Mouse (Mus musculus): ENCODE results near the gene Ccdc57. TPM values are rescaled to one million over a fixed set of nuclear protein-coding genes. Genes with fewer than 3 reads are reported as not detected.
"Not testable (repeated sequence)": the region's sequence is repeated elsewhere in the genome, so short reads cannot be mapped to it uniquely, and the experiment has no call there.

Ccdc57 gene
- polyA plus RNA-seq, 1 experiment from 2014 or later = 9.2 TPM

DNA sequence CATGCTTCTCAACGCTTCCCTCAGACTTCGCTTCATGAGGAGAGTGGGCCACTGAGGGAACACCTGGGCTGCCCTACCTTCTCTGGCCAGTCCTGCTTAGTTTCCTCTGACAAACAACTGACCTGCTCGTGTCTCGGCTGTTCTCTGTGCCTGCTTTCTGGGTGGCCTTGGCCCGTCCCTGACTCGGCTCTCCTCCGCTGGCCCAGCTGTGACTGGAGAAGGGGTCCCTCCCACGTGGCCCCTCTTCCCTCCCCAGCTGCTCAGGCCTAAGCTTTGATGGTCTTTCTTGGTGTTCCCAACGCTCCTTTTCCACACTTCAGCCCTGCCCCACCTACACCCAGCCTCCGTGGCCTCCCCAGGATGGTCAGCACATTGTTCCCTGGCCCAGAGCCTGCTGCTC, 69.9 kb downstream of the Ccdc57 start:
- 58% methylated on average over 10 of the region's 10 CpGs for WGBS
- Histone ChIP-seq H3K36me3 (ENCODE audit: insufficient read depth, low read length) (peaks cover 11% of the 10 kb centered on the region), H3K9ac (replicated peaks; ENCODE audit: low read length) (no peak overlapping the region), H3K4me2 (replicated peaks; ENCODE audit: low read depth, low read length) (no peak overlapping the region), H3K4me1 (ENCODE audit: insufficient read depth, low read length) (no peaks in the 10 kb centered on the region), H3K9me3 (ENCODE audit: low read length) (no peaks in the 10 kb centered on the region), H3K27ac (ENCODE audit: low read length) (no peak overlapping the region), H3K4me3 (ENCODE audit: low read length) (no peak overlapping the region), H3K27me3 (ENCODE audit: insufficient read depth, low read length) (no peaks in the 10 kb centered on the region)
- no peak for ATAC-seq (ENCODE audit: low FRiP score, low TSS enrichment)

DNA sequence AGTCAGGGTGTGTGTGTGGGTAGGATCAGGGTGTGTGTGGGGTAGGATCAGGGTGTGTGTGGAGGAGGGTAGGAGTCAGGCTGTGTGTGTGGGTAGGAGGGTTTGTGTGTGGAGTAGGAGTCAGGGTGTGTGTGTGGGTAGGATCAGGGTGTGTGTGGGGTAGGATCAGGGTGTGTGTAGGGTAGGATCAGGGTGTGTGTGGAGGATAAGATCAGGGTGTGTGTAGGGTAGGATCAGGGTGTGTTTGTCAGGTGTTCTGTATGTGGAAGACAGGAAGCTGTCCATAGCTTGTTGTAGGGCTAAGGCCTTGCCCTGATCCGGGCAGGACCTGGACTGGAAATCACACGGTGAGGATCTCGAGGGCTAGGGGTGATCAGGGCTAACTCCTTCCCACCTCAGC, 76.7 kb downstream of the Ccdc57 start:
- 95% methylated on average over 3 of the region's 3 CpGs for WGBS
- not testable (repeated sequence) for H3K27me3 ChIP-seq (ENCODE audit: insufficient read depth, low read length); H3K4me3 ChIP-seq (ENCODE audit: low read length); H3K27ac ChIP-seq (ENCODE audit: low read length); ATAC-seq (ENCODE audit: low FRiP score, low TSS enrichment); H3K4me2 ChIP-seq (replicated peaks; ENCODE audit: low read depth, low read length); H3K9me3 ChIP-seq (ENCODE audit: low read length); H3K9ac ChIP-seq (replicated peaks; ENCODE audit: low read length)
- peaks cover 31% of the 10 kb centered on the region for H3K4me1 ChIP-seq (ENCODE audit: insufficient read depth, low read length)
- H3K36me3 ChIP-seq (ENCODE audit: insufficient read depth, low read length) = peaks cover 11% of the 10 kb centered on the region

DNA sequence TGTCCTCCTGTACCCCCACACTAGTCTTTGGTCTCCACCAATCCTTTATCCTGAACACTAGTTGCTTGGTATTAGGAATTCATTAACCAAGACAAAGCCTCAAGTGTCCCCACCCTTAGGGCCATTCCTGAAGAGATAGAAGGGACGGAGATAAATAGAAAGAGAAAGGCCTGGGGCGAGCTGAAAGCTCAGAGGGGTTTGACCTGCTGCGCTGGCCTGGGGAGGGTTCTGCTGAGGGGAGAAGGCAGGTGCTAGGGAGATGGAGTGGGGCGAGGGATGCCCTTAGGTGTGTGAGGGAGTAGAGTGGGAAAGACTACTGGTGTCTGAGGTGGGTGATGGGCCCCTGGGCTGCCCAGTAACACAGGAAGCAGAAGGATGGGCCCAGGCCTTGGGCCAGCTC, 78.9 kb downstream of the Ccdc57 start:
- Histone ChIP-seq H3K4me2 (replicated peaks; ENCODE audit: low read depth, low read length) (no peak overlapping the region), H3K36me3 (ENCODE audit: insufficient read depth, low read length) (peaks cover 7% of the 10 kb centered on the region; the same call in 1 of the 2 replicates), H3K27ac (ENCODE audit: low read length) (peak overlapping the region; percentile 85), H3K9me3 (ENCODE audit: low read length) (no peaks in the 10 kb centered on the region), H3K4me3 (ENCODE audit: low read length) (no peak overlapping the region), H3K27me3 (ENCODE audit: insufficient read depth, low read length) (no peaks in the 10 kb centered on the region), H3K4me1 (ENCODE audit: insufficient read depth, low read length) (peaks cover 35% of the 10 kb centered on the region), H3K9ac (replicated peaks; ENCODE audit: low read length) (no peak overlapping the region)
- no peak for ATAC-seq (ENCODE audit: low FRiP score, low TSS enrichment)
- WGBS = 89% methylated on average over 4 of the region's 4 CpGs

DNA sequence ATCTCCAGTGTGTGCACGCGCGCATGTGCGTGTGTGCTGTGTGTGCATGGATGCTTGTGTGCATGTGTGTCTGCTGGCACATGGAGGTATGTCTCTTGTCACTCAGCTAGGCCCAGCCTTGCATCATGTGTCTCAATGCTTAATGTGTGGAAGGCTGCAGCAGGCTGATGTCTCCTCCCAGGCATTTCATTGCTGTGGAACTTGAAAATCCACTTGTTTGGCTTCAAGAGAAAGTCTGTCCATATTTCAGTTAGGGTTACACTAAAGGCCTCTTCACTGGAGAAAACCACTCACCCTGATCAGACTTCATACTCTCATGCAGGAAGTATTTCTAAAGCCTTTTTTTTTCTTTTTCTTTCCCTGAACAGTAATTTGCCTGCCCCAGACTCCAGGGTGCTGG, 79.5 kb downstream of the Ccdc57 start:
- H3K36me3 ChIP-seq (ENCODE audit: insufficient read depth, low read length) = 0 out of 2 replicates have a peak, but pooled peaks cover under 1% of the 10 kb centered on the region

DNA sequence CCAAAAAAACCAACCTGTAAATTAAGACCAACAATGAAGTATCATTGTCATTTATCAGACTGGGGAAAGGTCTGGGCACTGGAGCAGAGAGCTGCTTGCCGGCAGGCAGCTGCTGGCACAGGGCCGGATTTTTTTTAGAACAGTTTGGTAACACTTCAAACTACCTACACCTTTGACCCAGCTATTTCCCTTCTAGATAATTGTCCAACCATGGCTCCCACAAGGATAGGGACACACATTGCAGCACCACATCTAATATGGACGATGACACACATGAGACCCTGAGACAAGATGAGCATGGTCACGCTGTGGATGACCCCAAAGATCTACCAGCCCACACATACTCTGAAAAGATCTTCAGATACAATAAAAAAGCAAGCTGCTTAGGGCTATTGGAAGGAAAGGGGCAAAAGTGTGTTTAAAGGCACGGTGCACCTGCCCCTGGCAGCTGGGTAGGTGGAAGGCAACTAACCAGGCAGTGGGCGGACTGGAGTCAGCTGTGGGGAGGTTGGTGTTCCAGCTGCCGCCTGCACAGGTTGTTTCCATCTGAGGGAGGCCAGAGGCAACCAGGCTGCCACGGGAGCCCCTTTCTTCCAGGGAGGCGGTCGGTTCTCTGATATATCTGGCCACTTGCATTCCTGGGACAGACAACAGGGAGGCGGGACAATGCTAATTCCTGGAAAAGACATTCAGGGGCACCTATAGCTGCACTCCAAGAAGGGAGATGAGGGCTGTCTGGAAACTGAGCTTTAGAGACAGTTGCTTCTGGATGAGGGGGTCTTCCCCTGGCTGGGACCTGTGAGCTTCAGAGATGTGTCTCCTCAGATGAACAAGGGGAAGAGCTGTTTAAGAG, 80.4 kb downstream of the Ccdc57 start:
- 40% methylated on average over 11 of the region's 11 CpGs for WGBS
- Histone ChIP-seq H3K36me3 (ENCODE audit: insufficient read depth, low read length) (no peaks in the 10 kb centered on the region), H3K4me2 (replicated peaks; ENCODE audit: low read depth, low read length) (no peak overlapping the region), H3K9ac (replicated peaks; ENCODE audit: low read length) (peak overlapping the region; percentile 0; the same call in 1 of the 2 replicates), H3K27ac (ENCODE audit: low read length) (peak overlapping the region; percentile 85), H3K27me3 (ENCODE audit: insufficient read depth, low read length) (no peaks in the 10 kb centered on the region), H3K4me1 (ENCODE audit: insufficient read depth, low read length) (peaks cover 35% of the 10 kb centered on the region), H3K4me3 (ENCODE audit: low read length) (no peak overlapping the region), H3K9me3 (ENCODE audit: low read length) (no peaks in the 10 kb centered on the region)
- ATAC-seq (ENCODE audit: low FRiP score, low TSS enrichment) = 0 out of 2 replicates have a peak, but pooled peaks have one; percentile 36

More for the DNA sequence above, 79.5 kb downstream of the Ccdc57 start:
- H3K4me2 ChIP-seq (replicated peaks; ENCODE audit: low read depth, low read length) = no peak overlapping the region
- H3K4me3 ChIP-seq (ENCODE audit: low read length) = no peak overlapping the region
- no peak overlapping the region; the same call in 1 of the 2 replicates for H3K9ac ChIP-seq (replicated peaks; ENCODE audit: low read length)
- ATAC-seq (ENCODE audit: low FRiP score, low TSS enrichment) = no peak
- no peaks in the 10 kb centered on the region for H3K27me3 ChIP-seq (ENCODE audit: insufficient read depth, low read length)
- no peaks in the 10 kb centered on the region for H3K9me3 ChIP-seq (ENCODE audit: low read length)
- peak overlapping the region; percentile 85 for H3K27ac ChIP-seq (ENCODE audit: low read length)
- 87% methylated on average over 4 of the region's 4 CpGs for WGBS
- peaks cover 35% of the 10 kb centered on the region for H3K4me1 ChIP-seq (ENCODE audit: insufficient read depth, low read length)

DNA sequence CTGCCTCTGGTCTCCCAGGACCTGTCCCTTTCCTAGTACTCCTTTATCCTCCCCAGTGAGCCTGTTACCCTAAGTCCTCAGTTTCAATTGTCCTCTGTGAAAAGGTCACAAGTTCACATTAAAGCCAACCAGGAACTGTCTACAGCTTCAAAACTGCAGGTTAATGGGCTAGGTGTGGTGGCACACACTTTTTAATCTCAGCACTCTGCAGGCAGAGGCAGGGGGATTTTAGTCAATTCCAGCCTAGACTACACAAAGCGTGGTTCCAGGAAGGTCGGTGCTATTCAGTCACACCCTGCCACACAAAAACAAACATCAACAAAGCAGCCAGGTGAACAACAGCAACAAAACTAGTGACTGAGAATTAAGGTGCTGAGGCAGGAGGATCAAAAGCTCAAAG, 81.1 kb downstream of the Ccdc57 start:
- H3K9me3 ChIP-seq (ENCODE audit: low read length) = no peaks in the 10 kb centered on the region
- 48% methylated on average over 2 of the region's 2 CpGs for WGBS
- peaks cover 35% of the 10 kb centered on the region for H3K4me1 ChIP-seq (ENCODE audit: insufficient read depth, low read length)
- H3K27ac ChIP-seq (ENCODE audit: low read length) = peak overlapping the region; percentile 85
- H3K4me2 ChIP-seq (replicated peaks; ENCODE audit: low read depth, low read length) = no peak overlapping the region
- no peak for ATAC-seq (ENCODE audit: low FRiP score, low TSS enrichment)
- no peaks in the 10 kb centered on the region for H3K36me3 ChIP-seq (ENCODE audit: insufficient read depth, low read length)
- H3K4me3 ChIP-seq (ENCODE audit: low read length) = no peak overlapping the region
- no peak overlapping the region for H3K9ac ChIP-seq (replicated peaks; ENCODE audit: low read length)
- H3K27me3 ChIP-seq (ENCODE audit: insufficient read depth, low read length) = no peaks in the 10 kb centered on the region

DNA sequence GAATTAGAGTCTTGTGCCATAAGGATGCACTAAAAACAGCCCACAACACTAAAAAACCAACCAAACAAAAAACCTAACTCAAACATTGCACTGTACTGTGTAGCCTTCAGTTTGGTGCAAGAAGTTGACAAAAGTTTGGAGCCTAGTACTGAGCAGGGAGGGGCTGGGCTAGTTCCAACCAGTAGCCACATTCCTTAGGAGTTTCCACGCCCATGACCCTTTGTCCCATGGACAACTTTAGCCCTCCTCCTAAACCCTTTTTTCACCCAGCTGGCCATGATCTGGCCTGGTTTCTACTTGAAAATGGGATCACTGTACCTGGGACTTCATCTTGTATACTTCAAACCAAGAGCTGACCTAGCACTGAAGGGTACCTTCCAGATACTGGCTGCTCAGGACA, 81.5 kb downstream of the Ccdc57 start:
- no peak for ATAC-seq (ENCODE audit: low FRiP score, low TSS enrichment)
- Histone ChIP-seq H3K9ac (replicated peaks; ENCODE audit: low read length) (no peak overlapping the region), H3K36me3 (ENCODE audit: insufficient read depth, low read length) (no peaks in the 10 kb centered on the region), H3K4me2 (replicated peaks; ENCODE audit: low read depth, low read length) (no peak overlapping the region), H3K27me3 (ENCODE audit: insufficient read depth, low read length) (no peaks in the 10 kb centered on the region), H3K4me1 (ENCODE audit: insufficient read depth, low read length) (peaks cover 35% of the 10 kb centered on the region), H3K4me3 (ENCODE audit: low read length) (no peak overlapping the region), H3K9me3 (ENCODE audit: low read length) (no peaks in the 10 kb centered on the region), H3K27ac (ENCODE audit: low read length) (peak overlapping the region; percentile 85)
- 52% methylated on average over 1 of the region's 1 CpGs for WGBS

DNA sequence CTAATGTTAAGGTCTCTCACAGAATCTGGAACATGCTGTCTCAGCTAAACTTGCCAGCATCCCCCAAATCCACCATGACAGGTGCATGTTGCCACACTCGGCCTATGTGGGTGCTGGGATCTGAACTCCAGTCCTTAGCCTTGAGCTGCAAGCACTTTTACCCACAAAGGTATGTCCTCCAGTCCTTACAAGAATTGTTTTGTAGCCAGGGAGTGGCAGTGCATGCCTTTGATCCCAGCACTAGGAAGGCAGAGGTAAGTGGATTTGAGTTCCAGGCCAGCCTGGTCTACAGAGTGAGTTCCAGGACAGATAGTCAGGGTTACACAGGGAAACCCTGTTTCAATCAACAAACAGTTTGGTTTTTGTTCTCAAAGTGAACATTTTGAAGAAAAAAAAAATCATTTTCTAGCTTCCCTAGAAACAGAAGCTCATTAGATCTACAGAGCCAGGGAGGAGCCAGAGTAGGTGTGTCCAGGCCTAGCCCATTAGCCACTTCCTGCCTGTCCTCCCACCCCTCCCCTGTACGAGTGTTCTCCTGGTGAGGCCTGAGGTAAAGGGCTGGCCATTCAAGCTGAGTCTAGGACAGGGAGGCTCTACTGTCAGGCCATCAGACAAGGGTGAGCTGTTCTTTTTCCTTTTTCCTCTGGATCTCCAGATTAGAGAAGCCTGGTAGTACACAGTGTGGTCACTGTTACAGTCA, 82.2 kb downstream of the Ccdc57 start:
- H3K9me3 ChIP-seq (ENCODE audit: low read length) = no peaks in the 10 kb centered on the region
- peaks cover 35% of the 10 kb centered on the region for H3K4me1 ChIP-seq (ENCODE audit: insufficient read depth, low read length)
- WGBS = 48% methylated on average over 2 of the region's 2 CpGs
- H3K9ac ChIP-seq (replicated peaks; ENCODE audit: low read length) = no peak overlapping the region
- no peak for ATAC-seq (ENCODE audit: low FRiP score, low TSS enrichment)
- H3K4me3 ChIP-seq (ENCODE audit: low read length) = no peak overlapping the region
- H3K27me3 ChIP-seq (ENCODE audit: insufficient read depth, low read length) = no peaks in the 10 kb centered on the region
- H3K36me3 ChIP-seq (ENCODE audit: insufficient read depth, low read length) = no peaks in the 10 kb centered on the region
- peak overlapping the region; percentile 7; the same call in 1 of the 2 replicates for H3K27ac ChIP-seq (ENCODE audit: low read length)
- no peak overlapping the region for H3K4me2 ChIP-seq (replicated peaks; ENCODE audit: low read depth, low read length)

DNA sequence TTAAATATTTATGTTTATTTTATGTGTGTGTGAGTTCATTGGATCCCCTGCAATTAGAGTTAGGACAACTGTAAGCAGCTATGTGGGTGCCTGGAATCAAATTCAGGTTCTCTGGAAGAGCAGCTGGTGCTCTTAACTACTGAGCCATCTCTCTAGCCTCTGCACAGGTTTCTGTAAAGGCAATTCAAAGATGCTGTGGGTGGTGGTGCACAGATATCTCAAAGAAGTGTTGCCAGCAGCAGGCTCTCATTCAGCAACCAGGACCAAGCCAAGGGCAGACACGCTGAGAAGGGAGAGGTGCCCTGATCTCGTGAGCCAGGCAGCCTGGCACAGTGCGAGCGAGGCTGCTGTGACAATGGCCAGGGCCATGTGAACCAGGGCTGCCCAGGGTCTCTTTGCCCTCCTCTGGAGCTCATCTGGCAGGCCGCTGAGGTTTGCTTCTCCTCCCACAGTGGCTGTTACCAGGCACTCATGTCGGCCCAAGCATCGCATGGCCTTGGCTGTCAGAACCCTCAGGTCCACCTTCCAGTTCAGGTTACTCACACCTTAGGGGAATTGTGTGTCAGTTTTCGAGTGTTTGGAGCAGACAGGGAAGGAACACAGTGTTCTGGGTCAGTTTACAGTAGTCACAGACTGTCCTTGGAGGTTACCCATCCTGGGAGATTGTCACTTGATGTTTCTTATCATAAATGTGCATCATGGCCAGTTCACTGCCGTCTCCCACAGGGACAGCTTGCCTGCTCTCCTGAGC, 85.8 kb downstream of the Ccdc57 start:
- H3K27ac ChIP-seq (ENCODE audit: low read length) = no peak overlapping the region
- no peaks in the 10 kb centered on the region for H3K9me3 ChIP-seq (ENCODE audit: low read length)
- H3K9ac ChIP-seq (replicated peaks; ENCODE audit: low read length) = no peak overlapping the region
- H3K36me3 ChIP-seq (ENCODE audit: insufficient read depth, low read length) = no peaks in the 10 kb centered on the region
- H3K4me3 ChIP-seq (ENCODE audit: low read length) = no peak overlapping the region
- no peak for ATAC-seq (ENCODE audit: low FRiP score, low TSS enrichment)
- H3K4me1 ChIP-seq (ENCODE audit: insufficient read depth, low read length) = peaks cover 13% of the 10 kb centered on the region
- no peak overlapping the region for H3K4me2 ChIP-seq (replicated peaks; ENCODE audit: low read depth, low read length)
- H3K27me3 ChIP-seq (ENCODE audit: insufficient read depth, low read length) = no peaks in the 10 kb centered on the region
- WGBS = 86% methylated on average over 9 of the region's 9 CpGs

Measured in kidney, embryonic 16.5 days (tissue).